Mouse (Mus musculus) liver, embryonic 14.5 days (tissue): ENCODE results near the gene Lrp10.

Experiments
- CTCF ChIP-seq: IDR thresholded peaks from 2 replicates; pipeline ENCODE4 v1.5.1; 2016; ENCODE audit warnings: antibody characterized with exemption, low read depth, control low read depth
- EP300 ChIP-seq: IDR thresholded peaks from 2 replicates; pipeline ENCODE4 v1.6.1; 2016; ENCODE audit warnings: antibody characterized with exemption, low read depth

DNA sequence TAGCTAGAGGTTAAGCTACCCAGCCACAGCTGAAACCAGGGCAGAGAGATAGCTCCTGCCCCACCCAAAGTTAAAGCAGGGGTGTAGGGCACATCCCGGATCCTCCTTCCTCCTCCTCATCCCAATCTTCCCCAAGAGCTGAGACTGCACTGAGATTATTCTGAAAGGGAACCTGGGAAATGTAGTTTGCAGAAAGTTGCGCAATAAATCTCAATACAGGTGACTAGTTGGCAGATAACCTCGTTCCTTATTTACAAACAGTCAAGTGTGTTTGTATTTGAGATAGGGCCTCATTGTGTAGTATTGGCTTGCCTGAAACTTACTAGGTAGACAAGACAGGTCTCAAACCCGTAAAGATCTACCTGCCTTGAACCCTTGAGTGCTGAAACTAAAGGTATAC lies 1.8 kb upstream of the Lrp10 start:
- TF ChIP-seq EP300, result no peak
- TF ChIP-seq CTCF, result no peak
